Mouse (Mus musculus) mesoderm, embryonic 11.5 days (tissue): ENCODE data around the gene Plppr2.

ENCODE experiments used
- DNase-seq: peaks from one replicate; pipeline ENCODE4 v3.0.0-alpha.2; 2012; ENCODE audit warnings: low read depth, low spot score

The Plppr2 gene

DNA sequence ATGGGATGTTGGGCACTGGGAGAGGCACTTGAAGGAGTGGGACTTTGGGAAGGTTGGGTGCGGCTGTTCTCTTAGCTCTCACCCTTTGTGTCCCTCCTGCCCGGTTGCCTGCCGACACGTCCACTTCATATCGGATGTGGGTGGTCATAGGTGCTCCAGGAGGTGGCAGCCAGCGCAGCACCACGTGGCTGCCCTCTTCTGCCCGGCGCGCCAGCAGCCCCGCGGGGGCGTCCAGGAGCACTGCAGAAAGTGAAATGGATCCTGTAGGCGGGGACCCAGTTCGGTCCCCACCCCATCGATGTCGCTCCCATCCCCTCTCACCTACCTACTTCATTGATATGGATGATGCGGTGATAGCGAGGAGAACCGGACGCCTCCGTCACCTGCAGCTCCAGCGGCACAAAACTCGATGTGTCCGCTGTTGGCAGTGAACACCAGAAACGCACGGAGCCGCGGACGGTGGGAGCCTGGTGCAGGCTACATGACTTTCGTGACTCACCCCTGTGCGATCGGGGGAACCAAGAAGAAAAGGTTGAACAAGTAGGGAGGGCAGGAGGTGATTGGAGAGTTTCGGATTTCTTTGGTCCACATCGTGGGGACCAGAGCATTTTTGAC is 24.6 kb downstream of the Plppr2 start:
- no peak for DNase-seq

DNA sequence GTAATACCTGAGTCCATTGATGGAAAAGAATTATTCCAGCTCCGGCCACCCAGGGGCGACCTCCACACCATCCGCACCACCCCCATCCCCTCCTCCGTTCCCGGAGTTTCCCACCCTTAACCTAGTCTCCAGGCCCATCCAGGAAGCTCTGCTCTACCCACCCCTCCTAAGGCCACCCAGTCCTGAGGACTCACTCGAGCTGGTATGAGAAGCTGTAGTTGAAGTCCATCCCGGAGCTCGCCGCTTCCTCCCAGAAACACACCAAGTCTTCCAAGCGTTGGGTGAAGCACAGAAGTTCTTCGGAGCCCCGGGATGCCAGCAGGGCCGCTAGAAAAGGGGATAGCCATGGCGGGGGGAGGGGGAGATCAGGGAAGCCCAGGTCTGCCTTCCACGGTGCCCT is 25.2 kb downstream of the Plppr2 start:
- no peak for DNase-seq

DNA sequence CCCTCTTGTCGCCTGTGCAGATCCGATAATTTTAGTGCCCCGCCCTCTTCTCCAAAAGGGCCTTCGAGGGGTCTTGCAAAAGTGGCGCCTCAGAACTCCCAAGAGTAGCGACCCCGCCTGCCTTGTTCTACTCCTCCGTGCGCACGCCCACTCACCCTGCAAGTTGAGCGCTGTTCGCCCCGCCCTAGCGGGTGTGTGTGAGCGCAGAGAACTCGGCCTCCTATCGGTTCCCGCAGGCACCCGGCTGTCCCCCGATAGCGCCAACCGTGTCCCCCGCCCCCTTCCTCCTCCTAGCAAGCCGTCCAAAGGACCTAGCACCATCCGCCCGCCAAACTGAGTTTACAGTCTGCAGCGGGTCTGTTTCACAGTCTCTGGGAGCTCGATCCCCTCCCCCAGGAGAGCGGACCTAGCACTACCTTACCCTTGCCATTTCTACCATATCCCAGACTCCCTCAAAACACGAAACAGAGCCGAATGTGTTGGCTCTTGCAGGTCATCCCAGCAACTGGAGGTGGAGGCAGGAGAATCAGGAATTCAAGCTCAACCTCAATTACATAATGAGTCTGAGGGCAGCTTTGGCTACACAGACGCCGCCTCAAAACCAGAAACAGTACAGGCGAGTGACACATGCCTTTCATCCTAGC is 25.7 kb downstream of the Plppr2 start:
- DNase-seq = peak; percentile 77

DNA sequence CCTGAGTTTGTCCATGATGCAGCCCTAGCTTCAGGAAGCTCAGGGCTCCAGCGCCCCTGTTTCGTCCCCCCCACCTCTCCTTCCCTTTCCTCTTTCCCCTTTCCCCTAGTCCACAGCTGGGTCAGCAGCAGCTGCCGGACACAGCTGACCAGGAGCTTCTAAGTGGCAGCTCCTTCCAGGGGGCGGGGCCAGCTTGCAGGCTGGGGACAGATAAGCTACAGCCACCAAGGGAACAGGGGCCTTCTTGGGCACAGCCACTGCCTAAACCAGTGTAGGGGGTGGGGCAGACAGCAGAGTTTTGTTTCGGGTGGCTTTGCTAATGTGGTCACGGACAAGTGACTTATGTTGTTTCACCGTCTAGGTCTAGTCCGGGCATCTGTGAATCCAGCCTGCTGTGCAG is 26.6 kb downstream of the Plppr2 start, which contains the start of gene Epor:
TSS of gene Epor (minus strand) at position 90 of the 400 bp plus-strand sequence.
- peak; percentile 41 for DNase-seq

DNA sequence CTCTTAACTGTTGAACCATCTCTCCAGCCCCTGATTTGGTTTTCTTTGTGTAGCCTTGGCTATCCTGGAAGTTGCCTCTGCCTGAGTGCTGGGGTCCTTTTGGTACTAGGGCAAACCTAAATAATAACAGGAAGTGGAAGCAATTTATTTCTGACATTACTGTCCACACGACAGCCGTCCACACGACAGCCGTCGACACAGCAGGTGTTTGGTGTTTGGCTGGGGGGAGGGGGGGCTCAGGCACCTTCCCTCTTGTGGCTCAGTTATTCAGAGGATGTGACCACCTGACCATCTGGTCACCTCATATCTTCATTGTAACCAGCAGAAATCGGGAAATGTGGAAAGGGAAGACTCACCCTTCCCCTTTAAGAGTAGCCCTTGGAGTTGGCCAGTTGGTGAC is 32.0 kb downstream of the Plppr2 start:
- no peak for DNase-seq

DNA sequence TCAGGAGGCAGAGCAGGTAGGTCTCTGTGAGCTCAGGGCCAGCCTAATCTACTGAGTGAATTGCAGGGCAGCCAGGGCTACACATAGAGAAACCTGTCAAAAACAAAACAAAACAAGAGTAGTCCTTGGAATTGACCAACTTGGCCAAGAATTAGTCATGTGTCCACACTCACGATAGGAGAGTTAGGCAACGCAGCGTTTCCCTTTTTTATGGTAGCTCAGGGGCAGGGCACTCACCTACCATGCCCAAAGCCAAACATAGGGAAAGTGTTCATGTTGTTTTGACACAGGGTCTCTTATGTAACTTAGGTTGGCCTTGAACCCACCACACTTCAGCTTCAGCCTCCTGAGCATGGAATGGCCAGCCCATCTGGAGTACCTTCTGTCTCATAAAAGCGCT is 32.5 kb downstream of the Plppr2 start:
- no peak for DNase-seq

DNA sequence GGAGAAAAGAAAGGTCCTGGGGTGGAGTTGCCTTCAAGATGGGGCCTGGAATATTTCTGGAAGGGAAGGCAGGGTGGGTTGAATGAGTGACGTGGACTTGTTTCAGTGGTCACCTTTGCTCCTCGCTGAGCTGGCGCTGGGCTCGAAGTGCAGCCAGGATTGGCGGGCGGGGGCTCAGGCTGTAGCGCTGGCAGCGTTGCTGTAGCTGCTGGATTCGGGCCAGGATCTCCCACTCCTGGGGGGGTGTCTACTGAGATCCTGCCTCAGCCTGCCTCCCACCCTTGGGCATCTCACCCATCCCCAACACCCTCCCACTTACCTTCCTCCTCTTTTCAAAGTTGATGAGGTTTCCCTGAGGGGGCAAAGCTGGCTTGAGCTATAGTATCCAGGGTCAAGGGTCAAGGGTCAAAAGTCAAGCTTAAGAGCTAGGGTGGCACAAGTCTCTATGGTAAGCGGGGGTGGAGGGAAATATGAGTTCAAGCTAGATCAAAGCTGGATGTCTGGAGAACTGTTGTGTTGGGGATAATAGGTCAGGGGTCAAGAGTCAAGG is 39.9 kb downstream of the Plppr2 start:
- no peak for DNase-seq

DNA sequence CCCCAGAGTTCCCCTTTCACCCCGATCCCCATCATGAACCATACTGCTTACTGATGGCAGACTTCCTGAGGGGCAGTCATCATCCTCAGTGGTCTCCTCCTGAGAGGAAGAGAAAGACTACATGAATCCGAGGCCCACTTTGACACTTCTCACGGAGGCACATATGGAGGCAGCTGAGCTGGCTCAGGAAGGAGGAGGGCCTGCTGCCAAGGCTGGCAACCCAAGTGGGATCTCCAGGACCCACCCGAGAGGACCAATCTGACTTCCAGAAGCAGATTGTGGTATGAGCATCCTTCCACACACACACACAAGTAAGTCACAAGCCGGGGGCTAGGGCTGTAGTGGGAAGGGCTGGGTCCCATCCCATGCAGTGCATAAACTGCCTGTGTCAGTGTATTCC is 40.5 kb downstream of the Plppr2 start:
- no peak for DNase-seq

DNA sequence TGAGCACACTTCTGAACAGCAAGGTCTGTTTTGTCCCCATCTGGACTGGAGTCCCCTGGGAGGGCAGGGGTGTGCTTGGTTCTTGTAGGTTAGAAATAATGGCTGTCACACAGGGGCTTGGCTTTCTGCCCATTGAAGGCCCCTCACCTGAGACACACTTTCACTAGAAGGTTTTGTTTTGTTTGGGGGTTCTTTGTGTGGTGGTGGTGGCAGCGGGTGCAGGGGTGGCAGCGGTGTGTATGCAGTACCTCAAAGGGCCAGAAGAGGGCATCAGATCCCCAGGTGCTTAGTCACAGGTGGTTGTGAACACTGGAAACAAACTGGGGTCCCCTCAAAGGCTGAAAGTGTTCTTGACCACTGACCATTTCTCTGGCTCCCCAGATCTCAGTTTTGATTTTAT is 41.1 kb downstream of the Plppr2 start:
- no peak for DNase-seq

DNA sequence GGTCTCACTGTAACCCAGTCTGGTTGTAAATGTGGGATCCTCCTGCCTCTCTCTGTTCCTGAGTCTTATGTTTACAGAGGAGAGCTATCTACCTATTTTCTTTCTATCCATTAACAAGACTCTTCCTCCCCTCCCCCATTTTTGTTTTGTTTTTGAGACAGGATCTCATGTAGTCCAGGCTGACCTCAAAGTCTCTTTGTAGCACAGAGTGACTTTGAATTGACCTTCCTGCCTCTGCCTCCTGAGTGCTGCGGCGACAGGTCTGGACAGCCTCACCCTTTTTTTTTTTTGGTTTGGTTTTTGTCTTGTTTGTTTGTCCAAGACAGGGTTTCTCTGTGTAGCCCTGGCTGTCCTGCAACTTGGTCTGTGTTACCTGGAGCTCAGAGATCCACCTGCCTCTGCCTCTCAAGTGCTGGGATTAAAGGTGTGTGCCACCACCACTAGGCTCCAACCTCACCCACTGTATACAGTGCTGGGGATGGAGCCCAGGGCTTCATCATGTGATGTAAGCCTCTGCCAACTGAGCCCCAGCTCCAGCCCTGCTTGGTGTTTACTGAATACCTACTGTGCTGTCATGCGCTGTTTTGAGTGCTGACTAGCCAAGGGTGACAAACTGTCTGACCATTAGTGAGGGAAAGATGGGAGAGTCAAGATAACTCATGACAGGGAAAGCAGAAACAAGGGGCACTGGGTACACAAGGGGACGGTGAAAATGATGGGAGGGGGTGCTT is 41.7 kb downstream of the Plppr2 start:
- no peak for DNase-seq

DNA sequence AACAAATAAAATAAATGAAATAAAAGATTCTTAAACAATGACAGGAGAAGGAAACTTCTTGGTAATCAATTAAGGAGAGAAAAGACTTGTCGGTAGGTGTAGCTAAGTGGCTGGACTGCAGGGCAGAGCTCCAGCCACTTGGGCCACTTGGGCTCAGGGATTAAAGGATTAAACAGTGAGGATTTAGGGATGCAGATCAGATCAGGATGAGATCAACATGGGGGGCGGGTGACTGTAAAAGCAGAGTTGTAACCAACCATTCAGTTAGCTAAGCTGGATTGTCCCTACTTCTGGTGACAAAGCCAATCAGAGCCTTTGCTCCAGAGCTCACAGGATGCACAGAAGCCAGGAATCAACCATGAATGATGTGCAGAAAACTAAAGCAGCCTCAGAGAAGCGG is 47.1 kb downstream of the Plppr2 start:
- DNase-seq = no peak

DNA sequence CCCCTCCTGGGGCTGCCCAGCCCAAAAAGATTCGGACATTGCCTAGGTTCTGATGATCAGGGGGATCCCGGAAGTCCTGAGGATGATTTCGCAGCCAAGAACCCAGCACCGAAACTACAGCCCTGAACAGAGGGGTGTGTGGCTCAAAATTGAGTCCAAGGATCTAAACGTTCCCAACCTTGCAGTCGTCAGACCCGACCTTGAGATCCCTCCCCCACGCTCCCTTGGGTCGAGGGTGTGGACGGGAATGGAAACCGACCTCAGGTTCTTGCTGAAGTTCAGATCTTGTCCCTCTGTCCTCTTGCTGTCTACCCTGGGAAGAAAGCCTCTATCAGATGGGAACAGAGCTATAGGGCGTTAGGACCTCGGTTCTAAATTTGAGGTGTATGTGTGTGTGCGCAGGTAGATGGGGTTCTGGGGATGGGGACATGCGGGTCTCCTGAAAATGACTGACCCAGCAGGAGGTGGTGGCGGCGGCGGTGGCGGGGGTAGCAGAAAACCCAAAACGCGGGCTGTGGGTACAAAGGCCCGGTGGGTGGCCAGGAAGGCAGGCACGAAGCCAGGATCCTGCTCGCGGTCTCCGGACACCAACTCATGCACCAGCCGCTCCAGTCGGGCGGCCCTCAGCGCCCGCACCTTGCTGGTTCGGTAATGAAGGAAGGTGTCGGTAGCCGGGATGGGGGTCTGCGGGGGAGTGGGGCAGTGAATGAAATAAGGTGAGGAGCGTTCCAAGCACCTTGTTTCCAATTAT is 50.9 kb downstream of the Plppr2 start:
- no peak for DNase-seq

DNA sequence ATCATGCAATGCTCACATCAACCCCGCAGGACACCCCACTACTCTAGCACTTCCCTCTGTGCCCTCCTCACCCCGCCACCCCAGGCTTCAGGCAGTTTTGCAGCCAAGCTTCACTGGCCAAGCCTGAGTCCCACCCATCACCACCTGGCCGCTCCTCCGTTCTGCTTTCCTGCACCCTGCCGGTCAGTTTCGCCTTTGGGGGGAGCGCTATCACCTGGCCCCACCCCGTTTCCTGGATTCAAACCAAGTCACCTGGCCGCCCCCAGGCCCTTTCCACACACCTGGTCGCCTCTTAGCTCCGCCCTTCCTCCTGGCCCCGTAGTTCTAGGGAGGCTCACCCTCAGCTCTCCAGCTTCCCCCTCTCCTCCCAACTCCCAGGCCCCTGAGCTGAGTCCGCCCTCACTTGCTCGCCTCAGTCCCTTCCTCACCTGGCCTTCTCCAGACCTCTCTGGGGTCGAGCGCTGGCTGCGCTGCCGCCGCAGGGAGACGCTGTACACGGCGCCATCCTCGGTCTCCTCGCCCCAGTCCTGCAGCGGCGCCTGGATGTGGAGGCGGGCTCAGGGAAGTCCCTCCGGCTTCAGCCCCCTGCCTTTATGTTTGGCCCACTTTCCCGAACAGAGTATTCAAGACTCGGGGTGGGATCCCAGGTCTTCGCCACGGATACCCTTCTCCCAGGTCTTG is 51.7 kb downstream of the Plppr2 start:
- no peak for DNase-seq

DNA sequence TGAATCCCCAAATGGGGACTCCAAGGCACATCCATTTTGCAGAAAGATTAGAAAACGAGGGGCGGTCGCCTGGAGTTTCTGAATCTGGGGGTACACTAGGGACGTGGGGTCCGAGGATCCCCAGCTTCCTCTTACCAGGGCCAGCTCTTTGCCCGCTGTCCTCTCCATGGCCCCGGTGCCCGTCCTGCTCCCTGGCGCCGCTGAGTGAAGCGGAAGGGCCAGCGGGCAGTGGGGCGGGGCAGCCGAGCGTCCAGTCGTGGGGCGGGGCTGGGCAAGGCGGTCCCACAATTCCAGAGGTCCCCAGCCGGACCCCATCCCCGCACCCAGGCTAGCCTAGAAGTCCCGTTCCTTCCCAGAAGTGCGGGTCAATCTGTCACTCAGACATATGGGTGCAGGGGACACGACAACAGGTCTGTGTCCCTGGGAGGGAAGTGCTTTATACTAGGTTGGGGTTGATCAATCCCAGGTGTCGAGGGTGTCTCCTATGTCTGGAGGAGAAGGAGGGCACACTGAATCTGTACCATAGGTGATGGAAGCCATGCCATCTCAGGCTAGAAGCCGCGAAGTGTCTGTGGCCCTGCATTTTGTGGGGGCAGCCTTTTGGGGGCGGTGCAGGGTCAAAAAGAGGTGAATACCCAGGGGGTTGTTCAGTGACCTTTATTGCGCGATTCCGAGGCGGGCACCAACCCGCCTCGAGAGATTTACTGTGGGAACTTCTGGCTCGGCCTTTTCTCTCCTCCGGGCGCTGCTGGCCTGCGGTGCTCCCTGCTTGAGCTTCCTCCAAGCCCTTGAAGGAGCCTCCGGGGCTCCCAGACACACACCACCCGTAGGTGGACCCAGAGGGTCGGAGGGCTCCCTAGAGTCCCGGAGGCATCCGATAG is 52.6 kb downstream of the Plppr2 start, which contains the start of gene Rgl3:
TSS of gene Rgl3 (minus strand) at position 217 of the 881 bp plus-strand sequence.
- DNase-seq = peak; percentile 24

DNA sequence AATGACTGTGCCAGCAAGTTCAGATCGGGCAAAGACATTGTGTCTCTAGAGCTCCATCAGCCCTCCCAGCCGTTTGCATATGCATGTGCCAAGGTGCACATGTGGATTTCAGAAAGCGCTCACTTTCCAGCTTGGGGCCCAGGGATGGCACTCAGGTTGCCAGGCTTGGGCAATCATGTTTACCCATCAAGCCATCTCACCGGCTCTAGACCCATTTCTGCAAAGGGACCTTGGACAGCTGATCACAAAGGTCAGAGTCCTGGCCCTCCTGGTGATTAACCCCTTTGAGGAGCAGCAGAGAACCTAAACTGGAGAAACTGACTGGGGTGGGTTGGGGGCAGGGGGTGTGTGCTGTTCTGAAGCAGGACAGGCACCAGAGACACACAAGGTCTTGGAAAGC is 55.4 kb downstream of the Plppr2 start:
- DNase-seq = no peak

DNA sequence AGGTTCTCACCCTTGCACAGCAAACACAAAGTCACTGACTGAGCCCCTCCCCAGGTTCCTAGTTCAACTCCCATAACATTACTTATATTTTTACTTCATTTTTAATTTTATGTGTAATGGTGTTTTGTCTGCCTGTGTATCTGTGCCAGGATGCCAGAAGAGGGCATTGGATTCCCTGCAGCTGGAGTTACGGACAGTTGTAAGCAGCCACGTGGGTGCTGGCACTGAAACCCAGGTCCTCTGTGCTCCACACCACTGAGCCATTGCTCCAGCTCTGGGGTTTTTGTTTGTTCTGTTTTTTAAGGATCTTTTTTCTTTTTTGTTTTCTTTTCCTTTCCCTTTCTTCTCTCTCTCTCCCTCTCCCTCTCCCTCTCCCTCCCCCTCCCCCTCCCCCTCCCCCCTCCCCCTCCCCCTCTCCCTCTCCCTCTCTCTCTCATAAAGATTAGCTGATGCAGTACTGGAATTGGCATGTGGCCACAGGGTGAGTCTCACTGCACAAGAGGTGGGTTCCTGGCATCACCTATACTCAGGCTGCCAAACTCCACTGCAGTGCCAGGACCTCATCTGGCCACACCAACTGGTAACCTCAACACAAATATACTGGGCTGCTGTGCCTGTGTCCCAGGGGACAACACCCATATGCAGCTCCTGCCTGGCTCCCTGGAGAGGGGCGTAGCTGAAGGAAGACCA is 59.5 kb downstream of the Plppr2 start:
- DNase-seq = no peak
